Mouse (Mus musculus) left cerebral cortex, adult 2 months (tissue): ENCODE data around the gene Gm49396. TPM values are rescaled to one million over a fixed set of nuclear protein-coding genes. Genes with fewer than 3 reads are reported as not detected.
A peak's percentile ranks its signal among the peaks of the same experiment; 100 is the strongest.

Experiments
- DNase-seq, 2 experiments: peaks; one replicate each; pipeline ENCODE4 v3.0.0; 2021 to 2022; ENCODE audit warnings: low spot score in 2 of 2, mixed read lengths in 1 of 2; ENCODE audit errors: extremely low spot score in 1 of 2
- H3K27ac ChIP-seq: fragments of 200-600 bp; 2 replicates; pipeline ENCODE4 v1.8.1; 2022
- H3K4me3 ChIP-seq: fragments of 200-600 bp; 2 replicates; pipeline ENCODE4 v1.8.1; 2022
- CTCF ChIP-seq: fragments of 200-600 bp; IDR thresholded peaks from 2 replicates; pipeline ENCODE4 v1.8.1; 2022; ENCODE audit warnings: antibody characterized with exemption, mild to moderate bottlenecking, moderate library complexity
- intact Hi-C: fragments of 180-260 bp; cut with DNase I; formaldehyde crosslinking; loops from one replicate; pipeline ENCODE4 v1.15.1; 2025
- total RNA-seq, 2 experiments: library from RNA; stranded (reverse); gene quantifications; 2 replicates each; pipeline ENCODE4 v1.2.3; 2021

The Gm49396 gene
- total RNA-seq, 2 experiments from 2014 or later, result 6.4 to 8.8 TPM

GRCm38 (mm10) chr7:30567555-30567954 is 4.4 kb downstream of the Gm49396 start:
- no peak overlapping the region for H3K4me3 ChIP-seq
- no peak for DNase-seq
- H3K27ac ChIP-seq, result no peak overlapping the region
- intact Hi-C loops, result no loop called here
- TF ChIP-seq CTCF, result no peak

GRCm38 (mm10) chr7:30572389-30572788 is 9.2 kb downstream of the Gm49396 start:
- no peak for DNase-seq
- Histone ChIP-seq H3K27ac (no peak overlapping the region), H3K4me3 (no peak overlapping the region)
- intact Hi-C loops, result no loop called here
- TF ChIP-seq CTCF, result no peak

GRCm38 (mm10) chr7:30572969-30573368 is 9.8 kb downstream of the Gm49396 start:
- Histone ChIP-seq H3K4me3 (no peak overlapping the region), H3K27ac (no peak overlapping the region)
- no peak for DNase-seq
- intact Hi-C loops, result no loop called here
- TF ChIP-seq CTCF, result no peak

- Histone ChIP-seq H3K4me3 (no peak overlapping the region), H3K27ac (no peak overlapping the region)
- intact Hi-C loops, result loop anchor here (10.0 kb wide), 1 partner anchor 145 kb away; the partner anchor contains the start of gene Tmem147
- no peak for TF ChIP-seq CTCF
- DNase-seq, result no peak
Observed at GRCm38 (mm10) chr7:30579950-30580349, 16.8 kb downstream of the Gm49396 start.

- intact Hi-C loops, result loop anchor here (10.0 kb wide), 1 partner anchor 143 kb away; the partner anchor contains the start of gene Tmem147
- no peak overlapping the region for H3K4me3 ChIP-seq
- no peak for TF ChIP-seq CTCF
- DNase-seq, result no peak
- H3K27ac ChIP-seq, result no peak overlapping the region
Observed at GRCm38 (mm10) chr7:30581547-30581946, 18.4 kb downstream of the Gm49396 start.

- intact Hi-C loops, result loop anchor here (10.0 kb wide), 1 partner anchor 140 kb away; the partner anchor contains the start of gene Tmem147
- DNase-seq, result no peak
- no peak overlapping the region for H3K27ac ChIP-seq
- no peak overlapping the region for H3K4me3 ChIP-seq
- no peak for TF ChIP-seq CTCF
Observed at GRCm38 (mm10) chr7:30584339-30584738, 21.2 kb downstream of the Gm49396 start.

- intact Hi-C loops, result loop anchor here (5.0 to 10.0 kb wide), 4 partner anchors 42 to 372 kb away; partner anchors contain the start of genes Cox6b1, Ffar1, Tmem147 and Usf2
- no peak for TF ChIP-seq CTCF
- H3K27ac ChIP-seq, result no peak overlapping the region
- DNase-seq, result no peak
- no peak overlapping the region for H3K4me3 ChIP-seq
Observed at GRCm38 (mm10) chr7:30585170-30585569, 22.0 kb downstream of the Gm49396 start.

GRCm38 (mm10) chr7:30586455-30587020 is 23.4 kb downstream of the Gm49396 start:
- Histone ChIP-seq H3K27ac (no peak overlapping the region), H3K4me3 (no peak overlapping the region)
- no peak for TF ChIP-seq CTCF
- intact Hi-C loops, result loop anchor here (5.0 to 10.0 kb wide), 4 partner anchors 41 to 371 kb away; partner anchors contain the start of genes Cox6b1, Ffar1, Tmem147 and Usf2
- DNase-seq, result no peak

GRCm38 (mm10) chr7:30587842-30588667 is 24.9 kb downstream of the Gm49396 start:
- Histone ChIP-seq H3K27ac (peak overlapping the region; percentile 91), H3K4me3 (peak overlapping the region; percentile 74)
- peak in 1 of 2 experiments; percentile 55 for DNase-seq
- TF ChIP-seq CTCF, result no peak
- intact Hi-C loops, result loop anchor here (2.0 to 10.0 kb wide), 6 partner anchors 21 to 369 kb away; partner anchors contain the start of genes Cox6b1, Ffar1, Gm49396 and Psenen

- Histone ChIP-seq H3K4me3 (peak within 1 kb of the TSS; percentile 74), H3K27ac (peak within 1 kb of the TSS; percentile 91)
- peak; percentile 95 to 97 for DNase-seq
- TF ChIP-seq CTCF, result no peak
- intact Hi-C loops, result loop anchor here (2.0 to 10.0 kb wide), 6 partner anchors 20 to 368 kb away; partner anchors contain the start of genes Cox6b1, Ffar1, Gm49396 and Psenen
Observed at GRCm38 (mm10) chr7:30588676-30589434, 25.7 kb downstream of the Gm49396 start, which contains the start of gene Kmt2b. Kmt2b (minus strand) TSS chr7:30588726.
